Mouse (Mus musculus) liver, embryonic 15.5 days (tissue): ENCODE data around the gene Dnaic1. TPM values are rescaled to one million over a fixed set of nuclear protein-coding genes. Genes with fewer than 3 reads are reported as not detected.

ENCODE experiments used
- ATAC-seq: fragments of 200-750 bp; cut with Nextera tagmentation; 2 replicates; pipeline ENCODE4 v1.8.0; 2017; ENCODE audit warnings: moderate number of reproducible peaks, mild to moderate bottlenecking, moderate library complexity; ENCODE audit not compliant: insufficient read depth
- H3K27ac ChIP-seq: fragments of 300-500 bp; sonication (generic); replicated peaks from 2 replicates; pipeline ENCODE4 v1.5.1; 2015; ENCODE audit warnings: mild to moderate bottlenecking, inconsistent platforms
- H3K27me3 ChIP-seq: fragments of 300-500 bp; sonication (generic); 2 replicates; pipeline ENCODE4 v1.6.1; 2015; ENCODE audit warnings: mild to moderate bottlenecking, inconsistent platforms
- H3K36me3 ChIP-seq: fragments of 300-500 bp; sonication (generic); replicated peaks from 2 replicates; pipeline ENCODE4 v1.6.1; 2015; ENCODE audit warnings: moderate library complexity, mild to moderate bottlenecking, inconsistent platforms
- H3K4me1 ChIP-seq: fragments of 300-500 bp; sonication (generic); replicated peaks from 2 replicates; pipeline ENCODE4 v1.6.1; 2015; ENCODE audit warnings: inconsistent platforms
- H3K4me2 ChIP-seq: fragments of 300-500 bp; sonication (generic); 2 replicates; pipeline ENCODE4 v1.6.1; 2015; ENCODE audit warnings: moderate library complexity, mild to moderate bottlenecking, inconsistent platforms
- H3K4me3 ChIP-seq: fragments of 300-500 bp; sonication (generic); replicated peaks from 2 replicates; pipeline ENCODE4 v1.5.1; 2015; ENCODE audit warnings: mild to moderate bottlenecking, inconsistent platforms
- H3K9ac ChIP-seq: fragments of 300-500 bp; sonication (generic); 2 replicates; pipeline ENCODE4 v1.6.1; 2015; ENCODE audit warnings: moderate library complexity, mild to moderate bottlenecking, inconsistent platforms
- H3K9me3 ChIP-seq: fragments of 300-500 bp; sonication (generic); replicated peaks from 2 replicates; pipeline ENCODE4 v1.6.1; 2016; ENCODE audit warnings: inconsistent platforms
- WGBS: fragments of 180-500 bp; shearing (Covaris S2); methylation state at CpG from one replicate; pipeline ENCODE4 v1.1.7; 2015; ENCODE audit warnings: mixed read lengths; ENCODE audit not compliant: insufficient replicate concordance; 5-methylcytosine and 5-hydroxymethylcytosine counted together
- polyA plus RNA-seq: library from polyadenylated mRNA; unstranded; fragments of >200 nt; fragmentation: Nextera tagmentation; extraction: Ambion mirVana; gene quantifications from 2 replicates; pipeline ENCODE4 v1.2.1, GENCODE M21; 2015

Dnaic1 gene
- 4.0 and 4.8 TPM in 2 replicates for polyA plus RNA-seq

- Histone ChIP-seq H3K4me2 (peak within 1 kb of the TSS; percentile 88), H3K4me3 (peak within 1 kb of the TSS; percentile 65), H3K4me1 (peaks cover 19% of the 10 kb centered on the region), H3K27ac (no peak within 1 kb of the TSS), H3K9me3 (no peaks in the 10 kb centered on the region), H3K36me3 (no peaks in the 10 kb centered on the region), H3K9ac (peak within 1 kb of the TSS; percentile 33), H3K27me3 (peaks cover 55% of the 10 kb centered on the region)
- peak; percentile 96 for ATAC-seq
- under 1% methylated on average over 41 of the region's 41 CpGs for WGBS
Observed at GRCm38 (mm10) chr4:41569411-41569885, at the start of gene Dnaic1, which contains the start of gene Fam219a. Gene Dnaic1 (plus strand): TSS chr4:41569775. Gene Fam219a (minus strand): TSS chr4:41569538.

GRCm38 (mm10) chr4:41520641-41521040, 48.9 kb upstream of the Dnaic1 start:
- Histone ChIP-seq H3K9ac (no peak overlapping the region), H3K4me1 (no peaks in the 10 kb centered on the region), H3K4me2 (no peak overlapping the region), H3K27me3 (0 out of 2 replicates have a peak, but pooled peaks cover 5% of the 10 kb centered on the region), H3K27ac (no peak overlapping the region), H3K4me3 (no peak overlapping the region), H3K36me3 (no peaks in the 10 kb centered on the region), H3K9me3 (no peaks in the 10 kb centered on the region)
- ATAC-seq, result no peak
- 43% methylated on average over 14 of the region's 14 CpGs for WGBS

GRCm38 (mm10) chr4:41522136-41522535, 47.4 kb upstream of the Dnaic1 start:
- no peak overlapping the region for H3K4me3 ChIP-seq
- H3K4me2 ChIP-seq, result no peak overlapping the region
- H3K27ac ChIP-seq, result no peak overlapping the region
- peaks cover 7% of the 10 kb centered on the region; the same call in 1 of the 2 replicates for H3K27me3 ChIP-seq
- ATAC-seq, result no peak
- H3K9me3 ChIP-seq, result no peaks in the 10 kb centered on the region
- H3K36me3 ChIP-seq, result no peaks in the 10 kb centered on the region
- H3K4me1 ChIP-seq, result no peaks in the 10 kb centered on the region
- H3K9ac ChIP-seq, result no peak overlapping the region
- 73% methylated on average over 6 of the region's 6 CpGs for WGBS

- no peaks in the 10 kb centered on the region for H3K4me1 ChIP-seq
- ATAC-seq, result no peak
- no peak overlapping the region for H3K4me3 ChIP-seq
- no peak overlapping the region for H3K9ac ChIP-seq
- no peaks in the 10 kb centered on the region for H3K9me3 ChIP-seq
- H3K4me2 ChIP-seq, result no peak overlapping the region
- no peaks in the 10 kb centered on the region for H3K36me3 ChIP-seq
- 48% methylated on average over 5 of the region's 5 CpGs for WGBS
- H3K27me3 ChIP-seq, result peaks cover 9% of the 10 kb centered on the region; the same call in 1 of the 2 replicates
- no peak overlapping the region for H3K27ac ChIP-seq
Observed at GRCm38 (mm10) chr4:41522788-41523187, 46.8 kb upstream of the Dnaic1 start.

- H3K9ac ChIP-seq, result no peak overlapping the region
- H3K4me2 ChIP-seq, result no peak overlapping the region
- H3K9me3 ChIP-seq, result no peaks in the 10 kb centered on the region
- H3K27me3 ChIP-seq, result peaks cover 9% of the 10 kb centered on the region; the same call in 1 of the 2 replicates
- no peak overlapping the region for H3K4me3 ChIP-seq
- H3K4me1 ChIP-seq, result no peaks in the 10 kb centered on the region
- H3K36me3 ChIP-seq, result no peaks in the 10 kb centered on the region
- no peak overlapping the region for H3K27ac ChIP-seq
- WGBS, result 57% methylated on average over 7 of the region's 7 CpGs
- no peak for ATAC-seq
Observed at GRCm38 (mm10) chr4:41523839-41524238, 45.7 kb upstream of the Dnaic1 start.

- Histone ChIP-seq H3K4me2 (no peak overlapping the region), H3K36me3 (no peaks in the 10 kb centered on the region), H3K4me1 (no peaks in the 10 kb centered on the region), H3K27ac (no peak overlapping the region), H3K4me3 (no peak overlapping the region), H3K9ac (no peak overlapping the region), H3K9me3 (no peaks in the 10 kb centered on the region), H3K27me3 (peaks cover 9% of the 10 kb centered on the region; the same call in 1 of the 2 replicates)
- peak; percentile 28; the same call in 1 of the 2 replicates for ATAC-seq
- WGBS, result 53% methylated on average over 9 of the region's 9 CpGs
Observed at GRCm38 (mm10) chr4:41524829-41525228, 44.7 kb upstream of the Dnaic1 start.

GRCm38 (mm10) chr4:41526553-41526952, 43.0 kb upstream of the Dnaic1 start:
- H3K27me3 ChIP-seq, result peaks cover 4% of the 10 kb centered on the region; the same call in 1 of the 2 replicates
- no peak for ATAC-seq
- 66% methylated on average over 7 of the region's 7 CpGs for WGBS
- H3K4me1 ChIP-seq, result no peaks in the 10 kb centered on the region
- H3K9me3 ChIP-seq, result no peaks in the 10 kb centered on the region
- no peak overlapping the region for H3K4me3 ChIP-seq
- no peak overlapping the region for H3K9ac ChIP-seq
- no peaks in the 10 kb centered on the region for H3K36me3 ChIP-seq
- no peak overlapping the region for H3K27ac ChIP-seq
- H3K4me2 ChIP-seq, result no peak overlapping the region

- H3K27ac ChIP-seq, result no peak overlapping the region
- WGBS, result 50% methylated on average over 13 of the region's 13 CpGs
- H3K4me3 ChIP-seq, result no peak overlapping the region
- no peak overlapping the region for H3K4me2 ChIP-seq
- ATAC-seq, result no peak
- H3K27me3 ChIP-seq, result peaks cover 4% of the 10 kb centered on the region; the same call in 1 of the 2 replicates
- no peaks in the 10 kb centered on the region for H3K9me3 ChIP-seq
- no peaks in the 10 kb centered on the region for H3K4me1 ChIP-seq
- no peak overlapping the region for H3K9ac ChIP-seq
- H3K36me3 ChIP-seq, result no peaks in the 10 kb centered on the region
Observed at GRCm38 (mm10) chr4:41527076-41527475, 42.5 kb upstream of the Dnaic1 start.

GRCm38 (mm10) chr4:41527996-41528395, 41.6 kb upstream of the Dnaic1 start:
- Histone ChIP-seq H3K4me3 (no peak overlapping the region), H3K36me3 (no peaks in the 10 kb centered on the region), H3K27me3 (peaks cover 4% of the 10 kb centered on the region; the same call in 1 of the 2 replicates), H3K4me1 (no peaks in the 10 kb centered on the region), H3K27ac (no peak overlapping the region), H3K9ac (no peak overlapping the region), H3K9me3 (no peaks in the 10 kb centered on the region), H3K4me2 (no peak overlapping the region)
- WGBS, result 44% methylated on average over 8 of the region's 8 CpGs
- ATAC-seq, result no peak

GRCm38 (mm10) chr4:41532420-41532819, 37.2 kb upstream of the Dnaic1 start:
- no peak overlapping the region for H3K27ac ChIP-seq
- no peak overlapping the region for H3K4me2 ChIP-seq
- H3K27me3 ChIP-seq, result no peaks in the 10 kb centered on the region
- H3K36me3 ChIP-seq, result no peaks in the 10 kb centered on the region
- 22% methylated on average over 6 of the region's 6 CpGs for WGBS
- no peak for ATAC-seq
- no peak overlapping the region for H3K9ac ChIP-seq
- H3K4me3 ChIP-seq, result no peak overlapping the region
- H3K9me3 ChIP-seq, result no peaks in the 10 kb centered on the region
- no peaks in the 10 kb centered on the region for H3K4me1 ChIP-seq

- Histone ChIP-seq H3K9ac (no peak overlapping the region), H3K27me3 (no peaks in the 10 kb centered on the region), H3K4me1 (no peaks in the 10 kb centered on the region), H3K4me2 (no peak overlapping the region), H3K9me3 (no peaks in the 10 kb centered on the region), H3K27ac (no peak overlapping the region), H3K4me3 (no peak overlapping the region), H3K36me3 (no peaks in the 10 kb centered on the region)
- WGBS, result 57% methylated on average over 5 of the region's 5 CpGs
- no peak for ATAC-seq
Observed at GRCm38 (mm10) chr4:41534866-41535265, 34.7 kb upstream of the Dnaic1 start.

GRCm38 (mm10) chr4:41542136-41542535, 27.4 kb upstream of the Dnaic1 start:
- ATAC-seq, result no peak
- H3K36me3 ChIP-seq, result no peaks in the 10 kb centered on the region
- no peak overlapping the region for H3K9ac ChIP-seq
- H3K27me3 ChIP-seq, result no peaks in the 10 kb centered on the region
- WGBS, result 51% methylated on average over 8 of the region's 8 CpGs
- no peak overlapping the region for H3K4me2 ChIP-seq
- H3K4me3 ChIP-seq, result no peak overlapping the region
- H3K27ac ChIP-seq, result no peak overlapping the region
- H3K9me3 ChIP-seq, result no peaks in the 10 kb centered on the region
- no peaks in the 10 kb centered on the region for H3K4me1 ChIP-seq
